Mouse (Mus musculus) heart, embryonic 11.5 days (tissue): ENCODE results near the gene Akt1. TPM values are rescaled to one million over a fixed set of nuclear protein-coding genes. Genes with fewer than 3 reads are reported as not detected.
A peak's percentile ranks its signal among the peaks of the same experiment; 100 is the strongest.

Experiments used
- ATAC-seq: fragments of 200-750 bp; cut with Nextera tagmentation; replicated peaks from 2 replicates; pipeline ENCODE4 v1.8.0; 2017; ENCODE audit warnings: moderate library complexity; ENCODE audit not compliant: insufficient number of reproducible peaks, low FRiP score, low TSS enrichment
- H3K27ac ChIP-seq: fragments of 300-500 bp; sonication (generic); 2 replicates; pipeline ENCODE4 v1.5.1; 2014; ENCODE audit warnings: mild to moderate bottlenecking, low read depth, low read length
- H3K27me3 ChIP-seq: fragments of 300-500 bp; sonication (generic); 2 replicates; pipeline ENCODE4 v1.6.1; 2014; ENCODE audit warnings: mild to moderate bottlenecking, low read length, mixed read lengths; ENCODE audit not compliant: control insufficient read depth, insufficient read depth
- H3K36me3 ChIP-seq: fragments of 300-500 bp; sonication (generic); 2 replicates; pipeline ENCODE4 v1.6.1; 2014; ENCODE audit warnings: mild to moderate bottlenecking, low read length, moderate library complexity, mixed read lengths; ENCODE audit not compliant: control insufficient read depth, insufficient read depth
- H3K4me1 ChIP-seq: fragments of 300-500 bp; sonication (generic); 2 replicates; pipeline ENCODE4 v1.6.1; 2014; ENCODE audit warnings: low read length; ENCODE audit not compliant: control insufficient read depth, insufficient read depth
- H3K4me2 ChIP-seq: fragments of 300-500 bp; sonication (generic); 2 replicates; pipeline ENCODE4 v1.6.1; 2014; ENCODE audit warnings: mild to moderate bottlenecking, moderate library complexity
- H3K4me3 ChIP-seq: fragments of 300-500 bp; sonication (generic); 2 replicates; pipeline ENCODE4 v1.5.1; 2014; ENCODE audit warnings: low read depth, low read length
- H3K9ac ChIP-seq: fragments of 300-500 bp; sonication (generic); 2 replicates; pipeline ENCODE4 v1.6.1; 2014; ENCODE audit warnings: mild to moderate bottlenecking, low read depth, low read length, moderate library complexity
- H3K9me3 ChIP-seq: fragments of 300-500 bp; sonication (generic); replicated peaks from 2 replicates; pipeline ENCODE4 v1.6.1; 2016; ENCODE audit warnings: low read length; ENCODE audit not compliant: control insufficient read depth
- WGBS: fragments of 180-500 bp; shearing (Covaris S2); extraction: QIAGEN DNeasy Blood & Tissue Kit; methylation state at CpG from one replicate; pipeline ENCODE4 v1.1.7; 2014; ENCODE audit not compliant: insufficient replicate concordance; 5-methylcytosine and 5-hydroxymethylcytosine counted together
- polyA plus RNA-seq: library from polyadenylated mRNA; unstranded; fragments of >200 nt; fragmentation: Nextera tagmentation; extraction: Ambion mirVana; gene quantifications from 2 replicates; pipeline ENCODE4 v1.2.1, GENCODE M21; 2014

Gene Akt1
- 94.2 and 108 TPM in 2 replicates for polyA plus RNA-seq

GRCm38 (mm10) chr12:112674132-112675011 lies at the start of gene Akt1:
Gene Akt1 (minus strand): TSS chr12:112674884.
- peak; percentile 19; the same call in 1 of the 2 replicates for ATAC-seq
- Histone ChIP-seq H3K4me1 (peaks cover 55% of the 10 kb centered on the region), H3K4me2 (peak within 1 kb of the TSS; percentile 75), H3K36me3 (peaks cover 9% of the 10 kb centered on the region; the same call in 1 of the 2 replicates), H3K4me3 (peak within 1 kb of the TSS; percentile 98), H3K27ac (peak within 1 kb of the TSS; percentile 99), H3K9me3 (no peaks in the 10 kb centered on the region), H3K27me3 (peaks cover 10% of the 10 kb centered on the region), H3K9ac (peak within 1 kb of the TSS; percentile 99)
- WGBS: 2% methylated on average over 42 of the region's 70 CpGs

DNA sequence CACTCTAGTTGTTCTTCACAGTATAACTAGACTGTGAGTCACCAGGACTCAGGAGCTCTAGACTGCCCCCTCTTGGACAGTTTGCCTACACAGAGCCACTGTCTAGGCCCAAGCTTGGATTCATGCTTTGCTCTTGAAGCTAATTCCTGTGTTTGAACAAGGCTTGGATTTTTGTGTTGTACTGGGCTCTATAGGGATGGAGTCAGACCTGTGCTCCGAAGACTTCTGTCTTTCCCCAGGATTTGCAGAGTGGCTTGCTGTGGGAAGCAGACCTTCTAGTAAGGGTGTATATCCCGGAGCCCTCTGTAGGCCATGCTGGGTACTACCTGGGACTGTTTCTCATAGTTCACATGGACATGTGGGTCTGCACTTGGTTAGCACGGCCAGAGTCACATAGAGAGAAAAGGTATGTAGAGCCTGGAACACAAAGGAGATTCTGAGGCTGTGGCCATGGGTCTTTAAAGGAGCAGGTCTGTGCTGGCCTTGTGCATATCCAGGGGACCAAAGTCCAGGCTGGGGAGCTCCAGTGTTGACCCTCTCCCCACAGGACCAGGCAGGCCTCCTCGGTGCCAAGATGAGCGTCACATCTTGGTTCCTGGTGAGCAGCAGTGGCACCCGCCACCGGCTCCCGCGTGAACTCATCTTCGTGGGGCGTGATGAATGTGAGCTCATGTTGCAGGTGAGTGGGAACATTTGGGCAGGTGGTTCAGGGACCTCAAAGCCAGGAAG lies 49.6 kb upstream of the Akt1 start:
- WGBS: 72% methylated on average over 11 of the region's 11 CpGs
- no peaks in the 10 kb centered on the region for H3K9me3 ChIP-seq
- no peak overlapping the region for H3K4me3 ChIP-seq
- H3K27ac ChIP-seq: no peak overlapping the region
- H3K36me3 ChIP-seq: no peaks in the 10 kb centered on the region
- no peak for ATAC-seq
- H3K9ac ChIP-seq: no peak overlapping the region
- no peak overlapping the region for H3K4me2 ChIP-seq
- peaks cover 5% of the 10 kb centered on the region; the same call in 1 of the 2 replicates for H3K4me1 ChIP-seq
- peaks cover 27% of the 10 kb centered on the region for H3K27me3 ChIP-seq

- ATAC-seq: no peak
- Histone ChIP-seq H3K27ac (no peak overlapping the region), H3K9ac (no peak overlapping the region), H3K4me3 (no peak overlapping the region), H3K27me3 (peaks cover 27% of the 10 kb centered on the region), H3K4me1 (peaks cover 5% of the 10 kb centered on the region; the same call in 1 of the 2 replicates), H3K4me2 (peak overlapping the region; percentile 99; the same call in 1 of the 2 replicates), H3K9me3 (no peaks in the 10 kb centered on the region), H3K36me3 (no peaks in the 10 kb centered on the region)
- 86% methylated on average over 6 of the region's 6 CpGs for WGBS
These were observed 48.8 kb upstream of the Akt1 start for GRCm38 (mm10) chr12:112723445-112723844.

- ATAC-seq: no peak; the same call in 1 of the 2 replicates
- Histone ChIP-seq H3K9ac (no peak overlapping the region), H3K27ac (no peak overlapping the region), H3K9me3 (no peaks in the 10 kb centered on the region), H3K4me3 (peak overlapping the region; percentile 75), H3K4me1 (peaks cover 5% of the 10 kb centered on the region; the same call in 1 of the 2 replicates), H3K36me3 (no peaks in the 10 kb centered on the region), H3K4me2 (peak overlapping the region; percentile 99), H3K27me3 (peaks cover 27% of the 10 kb centered on the region)
- 15% methylated on average over 5 of the region's 5 CpGs for WGBS
These were observed 48.3 kb upstream of the Akt1 start for GRCm38 (mm10) chr12:112723028-112723330.

- Histone ChIP-seq H3K4me3 (peak overlapping the region; percentile 75), H3K27ac (no peak overlapping the region), H3K9ac (peak overlapping the region; percentile 70), H3K4me2 (peak overlapping the region; percentile 99), H3K27me3 (peaks cover 27% of the 10 kb centered on the region), H3K36me3 (no peaks in the 10 kb centered on the region), H3K9me3 (no peaks in the 10 kb centered on the region), H3K4me1 (peaks cover 5% of the 10 kb centered on the region; the same call in 1 of the 2 replicates)
- peak; percentile 27; the same call in 1 of the 2 replicates for ATAC-seq
- WGBS: under 1% methylated on average over 50 of the region's 75 CpGs
These were observed 47.8 kb upstream of the Akt1 start for GRCm38 (mm10) chr12:112722240-112723027.

- 2% methylated on average over 44 of the region's 69 CpGs for WGBS
- H3K36me3 ChIP-seq: no peaks in the 10 kb centered on the region
- peaks cover 5% of the 10 kb centered on the region; the same call in 1 of the 2 replicates for H3K4me1 ChIP-seq
- peak overlapping the region; percentile 22; the same call in 1 of the 2 replicates for H3K27ac ChIP-seq
- peak; percentile 23 for ATAC-seq
- H3K9me3 ChIP-seq: no peaks in the 10 kb centered on the region
- peak overlapping the region; percentile 70; the same call in 1 of the 2 replicates for H3K9ac ChIP-seq
- peak overlapping the region; percentile 99 for H3K4me2 ChIP-seq
- H3K4me3 ChIP-seq: peak overlapping the region; percentile 75
- H3K27me3 ChIP-seq: peaks cover 27% of the 10 kb centered on the region
These were observed 46.9 kb upstream of the Akt1 start for GRCm38 (mm10) chr12:112721424-112722239.

DNA sequence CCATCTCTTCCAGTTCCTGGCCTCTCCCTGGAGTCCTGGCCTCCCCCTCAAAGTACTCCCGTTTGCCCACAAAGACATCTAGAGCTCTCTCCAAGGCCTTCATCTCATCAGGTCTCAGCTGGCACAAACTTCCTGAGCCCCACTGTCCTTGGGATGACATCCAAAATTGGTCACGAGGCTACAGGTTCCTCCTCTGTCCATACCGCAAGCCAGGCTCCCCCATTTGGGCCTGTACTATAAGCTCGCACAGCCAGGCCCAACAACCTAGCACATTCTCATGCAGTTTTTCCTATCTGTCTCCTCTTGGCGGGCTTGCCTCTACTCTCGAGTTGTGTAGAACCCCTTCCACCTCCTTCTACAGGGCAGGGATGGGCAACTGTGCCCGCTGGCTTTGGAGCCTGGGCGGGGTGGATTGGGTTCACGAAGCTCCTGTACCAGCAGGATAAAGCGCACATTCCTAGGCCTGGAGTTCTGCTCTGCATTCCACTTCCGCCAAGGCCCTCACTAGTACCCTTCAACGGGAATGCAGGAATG lies 46.3 kb upstream of the Akt1 start:
- 35% methylated on average over 12 of the region's 12 CpGs for WGBS
- Histone ChIP-seq H3K4me2 (peak overlapping the region; percentile 99), H3K9me3 (no peaks in the 10 kb centered on the region), H3K9ac (peak overlapping the region; percentile 43; the same call in 1 of the 2 replicates), H3K27ac (0 out of 2 replicates have a peak overlapping the region, but pooled peaks have one; percentile 22), H3K4me3 (peak overlapping the region; percentile 75), H3K4me1 (peaks cover 5% of the 10 kb centered on the region; the same call in 1 of the 2 replicates), H3K36me3 (no peaks in the 10 kb centered on the region), H3K27me3 (peaks cover 27% of the 10 kb centered on the region)
- ATAC-seq: no peak
